Comparison of ENCODE assay signal across 16 mouse cellular contexts in genomic region chr1:154842336-154842735, GRCm38 (mm10).
"Had no signal": no experiment of that assay in that cellular context is flagged by ENCODE, and none has a peak within 500 bp of the region (broad histone marks: within the 10 kb centered on the region; RNA-seq: fewer than 3 reads in every experiment).

No protein-coding gene starts in this region.

- H3K36me3 ChIP-seq: lung, embryonic 15.5 days; midbrain, embryonic 13.5 days; midbrain, embryonic 15.5 days; neural tube, embryonic 12.5 days; stomach, embryonic 15.5 days had no signal

- H3K27me3 ChIP-seq: lung, embryonic 15.5 days; megakaryocyte, embryonic 14.5 days; midbrain, embryonic 13.5 days; midbrain, embryonic 15.5 days; neural tube, embryonic 12.5 days; stomach, embryonic 15.5 days had no signal

- H3K9ac ChIP-seq: lung, embryonic 15.5 days; midbrain, embryonic 13.5 days; midbrain, embryonic 15.5 days; neural tube, embryonic 12.5 days; stomach, embryonic 15.5 days had no signal

- H3K9me3 ChIP-seq: lung, embryonic 15.5 days; megakaryocyte, embryonic 14.5 days; midbrain, embryonic 13.5 days; midbrain, embryonic 15.5 days; neural tube, embryonic 12.5 days; stomach, embryonic 15.5 days had no signal

- H3K4me1 ChIP-seq: lung, embryonic 15.5 days; megakaryocyte, embryonic 14.5 days; midbrain, embryonic 15.5 days; neural tube, embryonic 12.5 days; stomach, embryonic 15.5 days had no signal

- H3K4me2 ChIP-seq: lung, embryonic 15.5 days; midbrain, embryonic 11.5 days; midbrain, embryonic 13.5 days; midbrain, embryonic 15.5 days; neural tube, embryonic 12.5 days; stomach, embryonic 15.5 days had no signal

- DNase-seq: lung, adult 2 months; lung, postnatal 14 days; lung, postnatal 36 days; right cerebral cortex, postnatal 14 days; thymus, adult 2 months; thymus, postnatal 25 days; thymus, postnatal 4 days had no signal

- H3K27ac ChIP-seq: lung, embryonic 15.5 days; macrophage; midbrain, embryonic 13.5 days; midbrain, embryonic 15.5 days; neural tube, embryonic 12.5 days; stomach, embryonic 15.5 days; stomach, postnatal 0 days had no signal

- H3K4me3 ChIP-seq: lung, embryonic 15.5 days; megakaryocyte, embryonic 14.5 days; midbrain, embryonic 13.5 days; midbrain, embryonic 15.5 days; neural tube, embryonic 12.5 days; stomach, embryonic 15.5 days had no signal
